Mouse (Mus musculus) kidney, adult 2 months (tissue): Measurements from ENCODE around the gene Dab1. TPM values are rescaled to one million over a fixed set of nuclear protein-coding genes. Genes with fewer than 3 reads are reported as not detected.

ENCODE experiments used
- DNase-seq: peaks from one replicate; pipeline ENCODE4 v3.0.0; 2021
- H3K27ac ChIP-seq: fragments of 200-500 bp; 2 replicates; pipeline ENCODE4 v1.5.1; 2012; ENCODE audit warnings: low read depth, low read length, control low read depth, inconsistent platforms; ENCODE audit not compliant: insufficient read depth
- H3K27me3 ChIP-seq: fragments of 200-500 bp; replicated peaks from 2 replicates; pipeline ENCODE4 v1.6.1; 2012; ENCODE audit warnings: mild to moderate bottlenecking, moderate library complexity, low read length, inconsistent platforms; ENCODE audit not compliant: control insufficient read depth, insufficient read depth
- H3K36me3 ChIP-seq: fragments of 200-500 bp; 2 replicates; pipeline ENCODE4 v1.6.1; 2012; ENCODE audit warnings: mild to moderate bottlenecking, moderate library complexity, low read length, inconsistent platforms; ENCODE audit not compliant: control insufficient read depth, insufficient read depth
- H3K4me1 ChIP-seq: fragments of 200-500 bp; 2 replicates; pipeline ENCODE4 v1.6.1; 2011; ENCODE audit warnings: low read length; ENCODE audit not compliant: control insufficient read depth, insufficient read depth
- H3K4me3 ChIP-seq: fragments of 200-500 bp; 2 replicates; pipeline ENCODE4 v1.5.1; 2011; ENCODE audit warnings: mild to moderate bottlenecking, low read depth, low read length, control low read depth; ENCODE audit not compliant: insufficient read depth
- CTCF ChIP-seq: fragments of 200-500 bp; conservative IDR thresholded peaks from 2 replicates; pipeline ENCODE4 v1.5.1; 2011; ENCODE audit warnings: low read depth, mild to moderate bottlenecking, control low read depth, low read length, moderate library complexity, mixed read lengths; ENCODE audit not compliant: insufficient read depth, insufficient read length
- POLR2A ChIP-seq: fragments of 200-500 bp; IDR thresholded peaks from one replicate; pipeline ENCODE4 v1.6.1; 2011; ENCODE audit warnings: low read depth, low read length, control low read depth
- WGBS: fragments of 180-500 bp; shearing (Covaris S2); methylation state at CpG from one replicate; pipeline ENCODE4 v1.1.7; 2018; 5-methylcytosine and 5-hydroxymethylcytosine counted together
- polyA plus RNA-seq: library from polyadenylated mRNA; depleted of rRNA; stranded (reverse); fragments of >200 nt; gene quantifications from 2 replicates; pipeline ENCODE4 v1.2.3, GENCODE M21; 2012

The Dab1 gene
- polyA plus RNA-seq, 1 experiment, result 3.3 TPM

- DNase-seq, result no peak
- Histone ChIP-seq H3K27me3 (no peaks in the 10 kb centered on the region), H3K4me1 (no peaks in the 10 kb centered on the region), H3K36me3 (no peaks in the 10 kb centered on the region), H3K27ac (no peak overlapping the region), H3K4me3 (no peak overlapping the region)
- TF ChIP-seq CTCF, result no peak
- no peak for TF ChIP-seq POLR2A
- 72% methylated on average over 3 of the region's 3 CpGs for WGBS
Measured at GRCm38 (mm10) chr4:103615011-103615410, 4.1 kb upstream of the Dab1 start.

GRCm38 (mm10) chr4:103619946-103620371 lies 800 bp downstream of the Dab1 start:
- DNase-seq, result no peak
- no peak for TF ChIP-seq CTCF
- no peak for TF ChIP-seq POLR2A
- H3K4me3 ChIP-seq, result no peak overlapping the region
- H3K36me3 ChIP-seq, result no peaks in the 10 kb centered on the region
- no peak overlapping the region for H3K27ac ChIP-seq
- no peaks in the 10 kb centered on the region for H3K4me1 ChIP-seq
- no peaks in the 10 kb centered on the region for H3K27me3 ChIP-seq
- 1% methylated on average over 28 of the region's 28 CpGs for whole genome bisulfite sequencing

GRCm38 (mm10) chr4:103620590-103621155 lies 1.5 kb downstream of the Dab1 start:
- TF ChIP-seq POLR2A (no peak), CTCF (no peak)
- Histone ChIP-seq H3K27ac (no peak overlapping the region), H3K4me1 (no peaks in the 10 kb centered on the region), H3K4me3 (no peak overlapping the region), H3K27me3 (no peaks in the 10 kb centered on the region), H3K36me3 (no peaks in the 10 kb centered on the region)
- DNase-seq, result no peak
- WGBS, result 10% methylated on average over 18 of the region's 18 CpGs

- H3K27me3 ChIP-seq, result no peaks in the 10 kb centered on the region
Measured at GRCm38 (mm10) chr4:103621586-103621985, 2.4 kb downstream of the Dab1 start.

GRCm38 (mm10) chr4:103630177-103630576 lies 11.0 kb downstream of the Dab1 start:
- TF ChIP-seq CTCF (no peak), POLR2A (no peak)
- H3K4me1 ChIP-seq, result no peaks in the 10 kb centered on the region
- no peak overlapping the region for H3K27ac ChIP-seq
- 66% methylated on average over 4 of the region's 4 CpGs for WGBS
- DNase-seq, result no peak
- H3K27me3 ChIP-seq, result no peaks in the 10 kb centered on the region
- no peaks in the 10 kb centered on the region for H3K36me3 ChIP-seq
- no peak overlapping the region for H3K4me3 ChIP-seq

More at GRCm38 (mm10) chr4:103621586-103621985, 2.4 kb downstream of the Dab1 start:
- no peaks in the 10 kb centered on the region for H3K36me3 ChIP-seq
- H3K4me3 ChIP-seq, result no peak overlapping the region
- no peak for TF ChIP-seq CTCF
- TF ChIP-seq POLR2A, result no peak
- WGBS, result 3% methylated on average over 5 of the region's 5 CpGs
- DNase-seq, result no peak
- H3K27ac ChIP-seq, result no peak overlapping the region
- no peaks in the 10 kb centered on the region for H3K4me1 ChIP-seq

DNA sequence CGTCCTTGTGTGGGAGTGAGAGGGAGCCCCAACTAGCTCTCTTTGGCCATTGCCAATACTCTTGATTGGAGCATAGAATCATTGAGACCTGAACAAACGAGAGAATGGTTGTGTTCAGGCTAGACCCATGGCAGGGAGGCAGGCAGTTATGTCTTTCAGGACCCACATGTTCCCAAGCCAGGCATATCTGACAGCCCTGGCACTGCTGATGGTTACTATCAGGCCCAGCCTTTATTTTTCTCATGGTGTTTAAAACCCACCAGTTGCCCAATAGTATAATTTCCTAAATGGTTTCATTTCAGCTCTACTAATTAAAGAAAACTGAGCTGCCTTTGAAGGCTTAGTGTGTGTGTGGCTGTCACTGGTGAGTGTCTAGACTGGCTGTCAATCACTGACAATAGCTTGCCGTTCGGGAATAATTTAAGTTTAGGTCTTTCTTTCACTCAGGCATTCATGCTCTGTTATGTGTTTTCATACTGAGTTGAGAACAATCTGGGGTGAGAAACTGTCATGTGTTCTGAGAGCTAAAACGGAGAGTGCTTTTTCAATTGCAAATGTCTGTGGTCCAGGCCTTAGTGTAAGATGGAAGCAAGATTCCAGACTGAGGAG lies 17.1 kb downstream of the Dab1 start:
- Histone ChIP-seq H3K27ac (no peak overlapping the region), H3K27me3 (no peaks in the 10 kb centered on the region), H3K36me3 (no peaks in the 10 kb centered on the region), H3K4me3 (no peak overlapping the region), H3K4me1 (no peaks in the 10 kb centered on the region)
- WGBS, result 72% methylated on average over 5 of the region's 5 CpGs
- no peak for DNase-seq
- TF ChIP-seq POLR2A (no peak), CTCF (no peak)

DNA sequence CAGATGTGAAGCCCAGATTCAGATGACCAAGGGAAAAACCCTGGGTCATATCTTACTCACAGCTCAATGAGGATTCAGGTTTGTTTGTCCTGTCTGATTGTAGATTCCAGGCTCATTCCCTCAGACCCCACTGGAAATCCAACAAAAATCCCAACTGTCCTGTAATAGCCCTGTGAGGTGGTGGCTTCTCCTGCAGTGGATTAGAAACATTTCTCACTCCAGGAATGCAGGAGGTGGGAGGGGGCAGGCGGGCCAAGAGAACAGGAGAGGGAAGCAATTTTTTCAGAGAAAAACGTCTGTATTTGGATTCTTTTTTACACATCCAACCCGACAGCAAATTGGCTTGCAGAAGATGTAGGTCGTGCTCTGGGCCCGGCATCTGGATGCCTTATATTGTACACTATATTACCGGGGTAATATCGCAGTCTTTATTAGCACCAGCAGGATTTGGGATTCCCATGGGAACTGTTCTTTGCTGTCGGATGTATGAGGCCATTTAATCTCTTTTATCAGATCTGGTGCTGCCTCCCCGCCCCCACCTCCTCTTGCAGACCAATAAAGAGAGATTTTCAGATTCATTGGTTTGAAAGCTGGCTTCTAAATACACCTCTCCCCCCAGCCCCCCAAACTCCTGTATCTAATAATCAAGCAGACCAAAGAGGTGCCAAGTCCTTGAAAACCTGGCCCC lies 29.2 kb downstream of the Dab1 start:
- H3K4me3 ChIP-seq, result no peak overlapping the region
- no peak overlapping the region for H3K27ac ChIP-seq
- no peak for DNase-seq
- TF ChIP-seq CTCF (no peak), POLR2A (no peak)
- WGBS, result 62% methylated on average over 9 of the region's 9 CpGs
- H3K4me1 ChIP-seq, result no peaks in the 10 kb centered on the region
- no peaks in the 10 kb centered on the region for H3K36me3 ChIP-seq
- no peaks in the 10 kb centered on the region for H3K27me3 ChIP-seq
